Mouse (Mus musculus) stomach, postnatal 0 days (tissue): ENCODE results near the gene Ifit3. TPM values are rescaled to one million over a fixed set of nuclear protein-coding genes. Genes with fewer than 3 reads are reported as not detected.
"Not testable (repeated sequence)": the region's sequence is repeated elsewhere in the genome, so short reads cannot be mapped to it uniquely, and the experiment has no call there.

Source experiments
- ATAC-seq: fragments of 200-750 bp; cut with Nextera tagmentation; 2 replicates; pipeline ENCODE4 v1.8.0; 2017; ENCODE audit not compliant: low FRiP score, low TSS enrichment
- DNase-seq: peaks from one replicate; pipeline ENCODE4 v3.0.0-alpha.2; 2016; ENCODE audit warnings: low spot score
- H3K27ac ChIP-seq: fragments of 300-500 bp; sonication (generic); replicated peaks from 2 replicates; pipeline ENCODE4 v1.5.1; 2014; ENCODE audit warnings: mild to moderate bottlenecking, control low read depth
- H3K27me3 ChIP-seq: fragments of 300-500 bp; sonication (generic); 2 replicates; pipeline ENCODE4 v1.6.1; 2014; ENCODE audit warnings: low read length; ENCODE audit not compliant: control insufficient read depth, insufficient read depth
- H3K36me3 ChIP-seq: fragments of 300-500 bp; sonication (generic); 2 replicates; pipeline ENCODE4 v1.6.1; 2014; ENCODE audit warnings: low read length, mixed read lengths; ENCODE audit not compliant: control insufficient read depth, insufficient read depth
- H3K4me1 ChIP-seq: fragments of 300-500 bp; sonication (generic); replicated peaks from 2 replicates; pipeline ENCODE4 v1.6.1; 2014; ENCODE audit warnings: antibody characterized with exemption; ENCODE audit not compliant: control insufficient read depth, insufficient read depth
- H3K4me2 ChIP-seq: fragments of 300-500 bp; sonication (generic); replicated peaks from 2 replicates; pipeline ENCODE4 v1.6.1; 2014; ENCODE audit warnings: low read depth, mild to moderate bottlenecking, control low read depth, moderate library complexity
- H3K4me3 ChIP-seq: fragments of 300-500 bp; sonication (generic); 2 replicates; pipeline ENCODE4 v1.5.1; 2014; ENCODE audit warnings: low read depth, low read length, control low read depth
- H3K9ac ChIP-seq: fragments of 300-500 bp; sonication (generic); 2 replicates; pipeline ENCODE4 v1.6.1; 2014; ENCODE audit warnings: mild to moderate bottlenecking, low read length, control low read depth, mixed read lengths
- H3K9me3 ChIP-seq: fragments of 300-500 bp; sonication (generic); 2 replicates; pipeline ENCODE4 v1.6.1; 2016; ENCODE audit warnings: low read length; ENCODE audit not compliant: control insufficient read depth
- CTCF ChIP-seq: IDR thresholded peaks from 2 replicates; pipeline ENCODE4 v1.5.1; 2016; ENCODE audit warnings: antibody characterized with exemption, low read depth, mild to moderate bottlenecking, moderate library complexity
- EP300 ChIP-seq: optimal IDR thresholded peaks from 2 replicates; pipeline ENCODE3; 2016; ENCODE audit warnings: antibody characterized with exemption
- WGBS: fragments of 180-500 bp; shearing (Covaris S2); extraction: QIAGEN DNeasy Blood & Tissue Kit; methylation state at CpG from one replicate; pipeline ENCODE4 v1.1.7; 2014; 5-methylcytosine and 5-hydroxymethylcytosine counted together
- polyA plus RNA-seq: library from polyadenylated mRNA; unstranded; fragments of >200 nt; fragmentation: Nextera tagmentation; extraction: Ambion mirVana; gene quantifications from 2 replicates; pipeline ENCODE4 v1.2.1, GENCODE M21; 2015

The Ifit3 gene
- polyA plus RNA-seq, 1 experiment from 2014 or later, result 2.7 TPM

GRCm38 (mm10) chr19:34566178-34566784 lies 17.1 kb upstream of the Ifit3 start:
- H3K4me1 ChIP-seq, result no peaks in the 10 kb centered on the region
- no peak overlapping the region for H3K27ac ChIP-seq
- no peak overlapping the region for H3K9ac ChIP-seq
- ATAC-seq, result no peak
- no peaks in the 10 kb centered on the region for H3K36me3 ChIP-seq
- no peak for DNase-seq
- H3K4me2 ChIP-seq, result no peak overlapping the region
- WGBS, result 93% methylated on average over 1 of the region's 1 CpGs
- no peak overlapping the region for H3K4me3 ChIP-seq
- H3K27me3 ChIP-seq, result no peaks in the 10 kb centered on the region
- no peak for TF ChIP-seq EP300
- no peak for TF ChIP-seq CTCF
- no peaks in the 10 kb centered on the region for H3K9me3 ChIP-seq

- DNase-seq (no peak), ATAC-seq (no peak)
- Histone ChIP-seq H3K27ac (no peak overlapping the region), H3K36me3 (no peaks in the 10 kb centered on the region), H3K4me1 (no peaks in the 10 kb centered on the region), H3K9ac (no peak overlapping the region), H3K27me3 (no peaks in the 10 kb centered on the region), H3K4me2 (no peak overlapping the region), H3K4me3 (no peak overlapping the region), H3K9me3 (no peaks in the 10 kb centered on the region)
- no peak for TF ChIP-seq EP300
- TF ChIP-seq CTCF, result no peak
- 51% methylated on average over 7 of the region's 7 CpGs for WGBS
Observed at GRCm38 (mm10) chr19:34568988-34569895, 14.1 kb upstream of the Ifit3 start.

- no peak for ATAC-seq
- 76% methylated on average over 4 of the region's 4 CpGs for WGBS
- no peaks in the 10 kb centered on the region for H3K4me1 ChIP-seq
Observed at GRCm38 (mm10) chr19:34569896-34570476, 13.3 kb upstream of the Ifit3 start.

GRCm38 (mm10) chr19:34571080-34571479 lies 12.3 kb upstream of the Ifit3 start:
- H3K4me1 ChIP-seq, result no peaks in the 10 kb centered on the region
- 95% methylated on average over 1 of the region's 1 CpGs for WGBS
- no peak overlapping the region for H3K9ac ChIP-seq
- H3K9me3 ChIP-seq, result no peaks in the 10 kb centered on the region
- ATAC-seq, result no peak
- H3K27ac ChIP-seq, result no peak overlapping the region
- no peaks in the 10 kb centered on the region for H3K36me3 ChIP-seq
- no peak overlapping the region for H3K4me3 ChIP-seq
- TF ChIP-seq EP300, result no peak
- no peak for TF ChIP-seq CTCF
- H3K27me3 ChIP-seq, result no peaks in the 10 kb centered on the region
- no peak overlapping the region for H3K4me2 ChIP-seq
- DNase-seq, result no peak

More at GRCm38 (mm10) chr19:34569896-34570476, 13.3 kb upstream of the Ifit3 start:
- H3K27ac ChIP-seq, result no peak overlapping the region
- TF ChIP-seq CTCF (no peak), EP300 (no peak)
- DNase-seq, result no peak
- H3K9ac ChIP-seq, result no peak overlapping the region
- H3K36me3 ChIP-seq, result no peaks in the 10 kb centered on the region
- no peaks in the 10 kb centered on the region for H3K9me3 ChIP-seq
- no peaks in the 10 kb centered on the region for H3K27me3 ChIP-seq
- no peak overlapping the region for H3K4me3 ChIP-seq
- no peak overlapping the region for H3K4me2 ChIP-seq

GRCm38 (mm10) chr19:34573650-34574049 lies 9.7 kb upstream of the Ifit3 start:
- Histone ChIP-seq H3K4me3 (no peak overlapping the region), H3K4me2 (no peak overlapping the region), H3K9me3 (no peaks in the 10 kb centered on the region), H3K4me1 (no peaks in the 10 kb centered on the region), H3K27ac (no peak overlapping the region), H3K36me3 (no peaks in the 10 kb centered on the region), H3K27me3 (no peaks in the 10 kb centered on the region), H3K9ac (no peak overlapping the region)
- DNase-seq (no peak), ATAC-seq (no peak)
- TF ChIP-seq CTCF (no peak), EP300 (no peak)
- WGBS, result 94% methylated on average over 5 of the region's 5 CpGs

- Histone ChIP-seq H3K9ac (no peak overlapping the region), H3K4me1 (no peaks in the 10 kb centered on the region), H3K36me3 (no peaks in the 10 kb centered on the region), H3K4me3 (no peak overlapping the region), H3K27me3 (no peaks in the 10 kb centered on the region), H3K4me2 (no peak overlapping the region), H3K27ac (no peak overlapping the region), H3K9me3 (no peaks in the 10 kb centered on the region)
- DNase-seq, result no peak
- TF ChIP-seq EP300, result no peak
- no peak for TF ChIP-seq CTCF
- ATAC-seq, result no peak
- 69% methylated on average over 1 of the region's 1 CpGs for WGBS
Observed at GRCm38 (mm10) chr19:34577121-34577520, 6.2 kb upstream of the Ifit3 start.

- not testable (repeated sequence) for DNase-seq
Observed at GRCm38 (mm10) chr19:34582696-34583095, 635 bp upstream of the Ifit3 start.

More at GRCm38 (mm10) chr19:34582696-34583095, 635 bp upstream of the Ifit3 start:
- not testable (repeated sequence) for H3K4me3 ChIP-seq, H3K4me2 ChIP-seq, H3K27me3 ChIP-seq, H3K27ac ChIP-seq, H3K9me3 ChIP-seq, H3K36me3 ChIP-seq, H3K4me1 ChIP-seq, H3K9ac ChIP-seq
- ATAC-seq, result peak; percentile 65
- 79% methylated on average over 2 of the region's 2 CpGs for WGBS
